Mouse (Mus musculus): ENCODE data around the gene Tln1.

- TF ChIP-seq CTCF (IDR thresholded peaks at IDR 0.05; ENCODE audit: control insufficient read depth, insufficient read depth, low read length) (no peak), POLR2A (IDR thresholded peaks at IDR 0.05; ENCODE audit: borderline replicate concordance, control insufficient read depth, low read depth, low read length) (no peak)
Observed at GRCm38 (mm10) chr4:43519956-43520355, 42.5 kb downstream of the Tln1 start.
